Mouse (Mus musculus): ENCODE measurements around the gene Pkd1l1. TPM values are rescaled to one million over a fixed set of nuclear protein-coding genes. Genes with fewer than 3 reads are reported as not detected.

Pkd1l1 gene
- total and polyA plus RNA-seq, 3 experiments: not detected

DNA sequence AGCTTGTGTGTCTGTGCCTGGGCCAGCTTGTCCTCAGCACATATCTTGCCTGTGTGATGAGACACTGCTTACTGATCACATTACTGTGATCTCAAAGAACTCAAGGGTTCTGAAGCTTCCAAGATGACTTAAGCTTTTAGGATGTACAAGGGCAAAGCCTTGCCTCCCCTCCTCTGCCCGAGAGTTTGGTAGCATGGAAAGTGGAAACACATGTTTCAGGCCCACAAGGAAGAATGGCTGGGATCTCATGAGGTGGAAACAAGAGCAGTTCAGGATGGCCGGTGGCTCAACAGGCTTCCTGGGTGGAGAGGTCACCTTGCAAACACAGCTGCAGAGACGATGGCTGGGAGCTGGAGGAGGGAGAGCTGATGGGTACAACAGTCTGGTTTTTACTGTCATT, 147.0 kb downstream of the Pkd1l1 start:
- no peak overlapping the region for H3K4me2 ChIP-seq (ENCODE audit: insufficient read depth, low read depth, poor library complexity, severe bottlenecking)
- no peaks in the 10 kb centered on the region for H3K9me3 ChIP-seq (replicated peaks; ENCODE audit: low read length)
- no peaks in the 10 kb centered on the region for H3K36me3 ChIP-seq (replicated peaks in 1 of 2; ENCODE audit: control insufficient read depth in 1 of 2, insufficient read depth in 1 of 2, low read length in 1 of 2)
- no peaks in the 10 kb centered on the region for H3K4me1 ChIP-seq (ENCODE audit: control insufficient read depth in 1 of 2, insufficient read depth in 2 of 2)
- no peak overlapping the region for H3K27ac ChIP-seq (ENCODE audit: insufficient read depth, low read depth)
- peaks cover 64% of the 10 kb centered on the region for H3K27me3 ChIP-seq (replicated peaks)
- H3K4me3 ChIP-seq (replicated peaks in 1 of 3; ENCODE audit: low read depth in 2 of 3, low read length in 2 of 3, poor library complexity in 1 of 3): no peak overlapping the region
- no peaks in the 10 kb centered on the region for H3K79me2 ChIP-seq (replicated peaks; ENCODE audit: control insufficient read depth, extremely low read depth, insufficient read depth, poor library complexity, severe bottlenecking)
- no peak overlapping the region for H3K9ac ChIP-seq (ENCODE audit: insufficient read depth, low read depth)
- in situ Hi-C loops (cut with MboI; ENCODE audit: low pct_ligation_motif_present, low pct_unique_long_range_greater_than_20kb, low sequenced_read_pairs) (no loop called here), dilution Hi-C loops (cut with MboI; ENCODE audit: extremely low pct_ligation_motif_present, extremely low pct_unique_long_range_greater_than_20kb, low sequenced_read_pairs) (no loop called here)
- DNase-seq (ENCODE audit: extremely low read depth): no peak
- no peak for TF ChIP-seq JUN (IDR thresholded peaks at IDR 0.05; ENCODE audit: insufficient read depth, low read depth, low read length)

DNA sequence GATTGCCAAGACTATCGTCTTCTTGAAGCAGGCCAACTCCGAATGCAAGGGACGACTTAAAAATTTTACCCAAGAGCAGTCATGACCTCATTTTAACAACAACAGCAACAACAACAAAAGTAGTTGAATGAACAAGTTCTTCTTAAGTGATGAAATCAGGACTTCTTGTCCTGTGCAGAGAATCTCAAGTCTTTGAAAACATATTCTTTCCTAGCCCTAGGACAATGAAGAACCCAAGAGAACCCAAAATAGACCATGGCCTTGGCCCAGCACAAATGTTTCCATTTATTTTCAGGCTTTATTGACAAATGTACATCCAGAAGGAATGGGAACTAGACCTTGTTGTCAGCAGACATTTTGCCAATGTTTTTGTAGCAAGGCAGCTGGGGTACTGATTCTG, 147.7 kb downstream of the Pkd1l1 start:
- Histone ChIP-seq H3K36me3 (replicated peaks in 1 of 2; ENCODE audit: control insufficient read depth in 1 of 2, insufficient read depth in 1 of 2, low read length in 1 of 2) (no peaks in the 10 kb centered on the region), H3K27me3 (replicated peaks) (peaks cover 67% of the 10 kb centered on the region), H3K9ac (ENCODE audit: insufficient read depth, low read depth) (no peak overlapping the region), H3K4me1 (ENCODE audit: control insufficient read depth in 1 of 2, insufficient read depth in 2 of 2) (no peaks in the 10 kb centered on the region), H3K4me2 (ENCODE audit: insufficient read depth, low read depth, poor library complexity, severe bottlenecking) (no peak overlapping the region), H3K9me3 (replicated peaks; ENCODE audit: low read length) (no peaks in the 10 kb centered on the region), H3K79me2 (replicated peaks; ENCODE audit: control insufficient read depth, extremely low read depth, insufficient read depth, poor library complexity, severe bottlenecking) (no peaks in the 10 kb centered on the region), H3K27ac (ENCODE audit: insufficient read depth, low read depth) (no peak overlapping the region), H3K4me3 (replicated peaks in 1 of 3; ENCODE audit: low read depth in 2 of 3, low read length in 2 of 3, poor library complexity in 1 of 3) (no peak overlapping the region)
- no peak for DNase-seq (ENCODE audit: extremely low read depth)
- in situ Hi-C loops (cut with MboI; ENCODE audit: low pct_ligation_motif_present, low pct_unique_long_range_greater_than_20kb, low sequenced_read_pairs): no loop called here
- dilution Hi-C loops (cut with MboI; ENCODE audit: extremely low pct_ligation_motif_present, extremely low pct_unique_long_range_greater_than_20kb, low sequenced_read_pairs): no loop called here
- no peak for TF ChIP-seq JUN (IDR thresholded peaks at IDR 0.05; ENCODE audit: insufficient read depth, low read depth, low read length)
- TF ChIP-seq MAX (IDR thresholded peaks at IDR 0.05; ENCODE audit: low read length): no peak
- TF ChIP-seq CTCF (conservative IDR thresholded peaks at IDR 0.05 in 1 of 2, IDR thresholded peaks at IDR 0.05 in 1 of 2; ENCODE audit: low read depth in 2 of 2, low read length in 2 of 2): no peak
- no peak for TF ChIP-seq TBP (conservative IDR thresholded peaks at IDR 0.05; ENCODE audit: low read depth, low read length)
- TF ChIP-seq NRF1 (IDR thresholded peaks at IDR 0.05; ENCODE audit: low read depth, low read length): no peak
- TF ChIP-seq IRF4 (IDR thresholded peaks at IDR 0.05; ENCODE audit: low read depth, low read length): no peak
- no peak for TF ChIP-seq UBTF (IDR thresholded peaks at IDR 0.05; ENCODE audit: low read depth, low read length)
- no peak for TF ChIP-seq MAZ (IDR thresholded peaks at IDR 0.05; ENCODE audit: low read depth, low read length)
- TF ChIP-seq ZNF384 (IDR thresholded peaks at IDR 0.05; ENCODE audit: low read depth, low read length): no peak
- TF ChIP-seq RCOR1 (conservative IDR thresholded peaks at IDR 0.05; ENCODE audit: low read depth, low read length): no peak

DNA sequence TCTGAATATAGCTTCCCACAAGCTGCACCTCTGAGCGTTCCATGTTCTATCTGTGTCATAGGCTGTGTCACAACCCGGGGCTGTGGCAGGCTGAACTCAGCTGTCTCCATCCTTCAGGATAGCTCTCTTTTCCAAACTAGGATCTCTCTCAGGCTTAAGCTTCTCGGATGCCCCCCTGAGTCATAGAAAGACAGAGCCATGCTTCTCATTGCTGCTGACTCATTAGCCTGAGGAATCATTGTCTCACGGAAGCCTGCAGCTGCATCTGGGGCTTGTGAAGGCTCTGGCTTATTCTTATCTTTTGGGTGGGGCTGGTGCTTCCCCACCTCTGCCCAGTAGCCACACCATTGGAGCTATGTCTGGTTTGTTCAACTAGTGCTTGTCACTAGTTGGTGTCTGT, 151.7 kb downstream of the Pkd1l1 start:
- peaks cover 1% of the 10 kb centered on the region for H3K9me3 ChIP-seq (replicated peaks; ENCODE audit: low read length)
- no peak overlapping the region for H3K27ac ChIP-seq (ENCODE audit: insufficient read depth, low read depth)
- H3K4me1 ChIP-seq (ENCODE audit: control insufficient read depth in 1 of 2, insufficient read depth in 2 of 2): no peaks in the 10 kb centered on the region
- no peak for TF ChIP-seq KAT2A (IDR thresholded peaks at IDR 0.05; ENCODE audit: insufficient replicate concordance, low read length)
- DNase-seq (ENCODE audit: extremely low read depth): no peak
- no peak overlapping the region for H3K4me2 ChIP-seq (ENCODE audit: insufficient read depth, low read depth, poor library complexity, severe bottlenecking)
- peaks cover 76% of the 10 kb centered on the region for H3K27me3 ChIP-seq (replicated peaks)
- no peak overlapping the region for H3K4me3 ChIP-seq (replicated peaks in 1 of 3; ENCODE audit: low read depth in 2 of 3, low read length in 2 of 3, poor library complexity in 1 of 3)
- H3K79me2 ChIP-seq (replicated peaks; ENCODE audit: control insufficient read depth, extremely low read depth, insufficient read depth, poor library complexity, severe bottlenecking): no peaks in the 10 kb centered on the region
- in situ Hi-C loops (cut with MboI; ENCODE audit: low pct_ligation_motif_present, low pct_unique_long_range_greater_than_20kb, low sequenced_read_pairs) (no loop called here), dilution Hi-C loops (cut with MboI; ENCODE audit: extremely low pct_ligation_motif_present, extremely low pct_unique_long_range_greater_than_20kb, low sequenced_read_pairs) (no loop called here)
- H3K9ac ChIP-seq (ENCODE audit: insufficient read depth, low read depth): no peak overlapping the region
- H3K36me3 ChIP-seq (replicated peaks in 1 of 2; ENCODE audit: control insufficient read depth in 1 of 2, insufficient read depth in 1 of 2, low read length in 1 of 2): no peaks in the 10 kb centered on the region

Measured in CH12.LX (cell line).